Mouse (Mus musculus) olfactory bulb, adult 2 months (tissue): ENCODE data around the gene Mpzl1.

Source experiments
- CTCF ChIP-seq: fragments of 200-500 bp; IDR thresholded peaks from 2 replicates; pipeline ENCODE4 v1.5.1; 2012; ENCODE audit warnings: low read depth, mild to moderate bottlenecking, low read length, moderate library complexity; ENCODE audit not compliant: insufficient read depth
- POLR2A ChIP-seq: fragments of 200-500 bp; IDR thresholded peaks from 2 replicates; pipeline ENCODE4 v1.6.1; 2012; ENCODE audit warnings: mild to moderate bottlenecking, low read depth, low read length, moderate library complexity; ENCODE audit not compliant: insufficient read depth

DNA sequence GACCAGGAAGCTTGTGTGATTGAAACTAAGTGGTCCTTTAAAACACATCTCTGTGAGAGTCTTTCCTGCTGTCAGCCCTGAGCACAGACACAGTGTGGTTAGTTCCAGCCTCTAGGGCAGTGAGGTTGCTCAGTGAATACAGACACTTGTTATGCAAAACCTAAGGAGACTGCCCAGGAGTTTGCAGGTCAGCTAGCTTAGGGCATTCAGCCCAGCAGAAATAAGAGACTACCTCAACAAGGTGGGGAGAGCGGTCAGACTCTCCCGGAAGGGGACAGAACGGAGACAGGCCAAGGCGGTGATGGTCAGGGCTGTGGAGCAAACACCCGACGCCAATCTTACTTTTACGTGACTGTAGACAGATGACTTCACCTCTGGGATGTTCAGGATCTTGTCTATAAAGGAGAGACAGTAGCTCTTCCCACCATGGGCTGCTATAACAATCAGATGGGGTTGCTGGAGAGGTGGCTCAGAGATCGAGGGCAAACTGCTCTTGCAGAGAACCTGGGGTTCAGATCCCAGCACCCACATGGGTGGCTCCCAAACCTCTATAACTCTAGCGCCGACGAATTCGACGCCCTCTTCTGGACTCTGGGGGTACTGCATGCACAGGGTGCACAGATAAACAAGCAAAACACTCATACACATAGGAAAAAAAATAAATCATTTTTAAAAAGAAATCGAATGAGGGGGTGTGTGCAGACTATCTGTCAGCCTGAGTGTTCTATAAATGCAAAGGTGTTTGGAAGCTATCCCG is 44.7 kb upstream of the Mpzl1 start:
- no peak for TF ChIP-seq POLR2A
- no peak for TF ChIP-seq CTCF
